Mouse (Mus musculus): ENCODE data around the gene Tekt3.

GRCm38 (mm10) chr11:63025476-63025875 lies 36.0 kb upstream of the Tekt3 start:
- no peak for TF ChIP-seq POLR2A (IDR thresholded peaks at IDR 0.05; ENCODE audit: low read depth, low read length)
- TF ChIP-seq CTCF (IDR thresholded peaks at IDR 0.05; ENCODE audit: borderline replicate concordance, insufficient read depth, low read length): no peak

Measured in embryonic fibroblast, embryonic 13.5 days (primary cell).